Mouse (Mus musculus) embryonic stem cell, embryonic (primary cell): ENCODE results near the gene Esrrg.

ENCODE experiments used
- CTCF ChIA-PET, 4 experiments: fragments of 300-600 bp in 2 of 4; fragments of 350-600 bp in 2 of 4; sonication (Branson Sonifier 250); formaldehyde crosslinking; loops; one replicate each; lab custom pipeline; 2022; ENCODE audit warnings: inconsistent platforms in 2 of 4; lab: Charles Lee
- POLR2A ChIA-PET, 4 experiments: fragments of 300-600 bp in 2 of 4; fragments of 350-600 bp in 2 of 4; sonication (Branson Sonifier 250); formaldehyde crosslinking; loops; one replicate each; lab custom pipeline; 2022; ENCODE audit warnings: antibody characterized with exemption in 4 of 4, inconsistent platforms in 1 of 4; lab: Charles Lee

Gene Esrrg

GRCm38 (mm10) chr1:187842702-187843101 lies 234.1 kb downstream of the Esrrg start:
- POLR2A ChIA-PET = no interaction called here
- CTCF ChIA-PET = no interaction called here

GRCm38 (mm10) chr1:187854148-187854547 lies 245.6 kb downstream of the Esrrg start:
- ChIA-PET POLR2A (no interaction called here), CTCF (no interaction called here)

GRCm38 (mm10) chr1:187862339-187862738 lies 253.7 kb downstream of the Esrrg start:
- ChIA-PET POLR2A (no interaction called here), CTCF (no interaction called here)

- ChIA-PET POLR2A (no interaction called here), CTCF (interaction anchor here in 2 of 4 experiments (0.6 kb wide), 2 partner anchors 13 to 21 kb away, joined by 3 to 5 read pairs; no protein-coding TSS in a partner anchor)
Measured at GRCm38 (mm10) chr1:187868427-187868826, 259.8 kb downstream of the Esrrg start.

GRCm38 (mm10) chr1:187872208-187872607 lies 263.6 kb downstream of the Esrrg start:
- CTCF ChIA-PET = interaction anchor here in 1 of 4 experiments (0.9 kb wide), 1 partner anchor 10 kb away, joined by 7 read pairs; no protein-coding TSS in a partner anchor

GRCm38 (mm10) chr1:187872744-187873143 lies 264.2 kb downstream of the Esrrg start:
- POLR2A ChIA-PET = no interaction called here
- CTCF ChIA-PET = no interaction called here

More at GRCm38 (mm10) chr1:187872208-187872607, 263.6 kb downstream of the Esrrg start:
- POLR2A ChIA-PET = interaction anchor here in 2 of 4 experiments (0.6 to 1.1 kb wide), 2 partner anchors 10 to 75 kb away, joined by 3 to 4 read pairs; no protein-coding TSS in a partner anchor

- ChIA-PET CTCF (no interaction called here), POLR2A (interaction anchor here in 2 of 4 experiments (0.6 kb wide), 2 partner anchors 84 to 89 kb away, joined by 3 to 4 read pairs; no protein-coding TSS in a partner anchor)
Measured at GRCm38 (mm10) chr1:187873770-187874169, 265.2 kb downstream of the Esrrg start.

- POLR2A ChIA-PET = no interaction called here
- CTCF ChIA-PET = no interaction called here
Measured at GRCm38 (mm10) chr1:187887270-187887669, 278.7 kb downstream of the Esrrg start.

- ChIA-PET CTCF (no interaction called here), POLR2A (no interaction called here)
Measured at GRCm38 (mm10) chr1:187888142-187888541, 279.6 kb downstream of the Esrrg start.

- ChIA-PET CTCF (interaction anchor here in 1 of 4 experiments (0.5 kb wide), 1 partner anchor 282 kb away, joined by 3 read pairs; no protein-coding TSS in a partner anchor), POLR2A (no interaction called here)
Measured at GRCm38 (mm10) chr1:187889096-187889495, 280.5 kb downstream of the Esrrg start.

GRCm38 (mm10) chr1:187891262-187891661 lies 282.7 kb downstream of the Esrrg start:
- CTCF ChIA-PET = interaction anchor here in 1 of 4 experiments (0.5 to 0.7 kb wide), 2 partner anchors 83 to 401 kb away, joined by 4 to 5 read pairs; no protein-coding TSS in a partner anchor
- POLR2A ChIA-PET = no interaction called here

- CTCF ChIA-PET = no interaction called here
- POLR2A ChIA-PET = no interaction called here
Measured at GRCm38 (mm10) chr1:187895459-187895858, 286.9 kb downstream of the Esrrg start.

GRCm38 (mm10) chr1:187896291-187896690 lies 287.7 kb downstream of the Esrrg start:
- ChIA-PET CTCF (no interaction called here), POLR2A (no interaction called here)

- POLR2A ChIA-PET = no interaction called here
- CTCF ChIA-PET = no interaction called here
Measured at GRCm38 (mm10) chr1:187896910-187897309, 288.3 kb downstream of the Esrrg start.

GRCm38 (mm10) chr1:187899541-187899940 lies 290.9 kb downstream of the Esrrg start:
- CTCF ChIA-PET = no interaction called here
- POLR2A ChIA-PET = no interaction called here

GRCm38 (mm10) chr1:187900756-187901155 lies 292.2 kb downstream of the Esrrg start:
- POLR2A ChIA-PET = no interaction called here
- CTCF ChIA-PET = no interaction called here

GRCm38 (mm10) chr1:187902176-187902575 lies 293.6 kb downstream of the Esrrg start:
- CTCF ChIA-PET = no interaction called here
- POLR2A ChIA-PET = no interaction called here

- ChIA-PET CTCF (no interaction called here), POLR2A (no interaction called here)
Measured at GRCm38 (mm10) chr1:187904731-187905130, 296.1 kb downstream of the Esrrg start.

GRCm38 (mm10) chr1:187907407-187907806 lies 298.8 kb downstream of the Esrrg start:
- CTCF ChIA-PET = interaction anchor here in 1 of 4 experiments (0.6 kb wide), 1 partner anchor 986 kb away, joined by 3 read pairs; no protein-coding TSS in a partner anchor
- POLR2A ChIA-PET = interaction anchor here in 2 of 4 experiments (0.8 to 0.9 kb wide), 2 partner anchors 11 to 27 kb away, joined by 3 read pairs; no protein-coding TSS in a partner anchor

GRCm38 (mm10) chr1:187907871-187908270 lies 299.3 kb downstream of the Esrrg start:
- POLR2A ChIA-PET = interaction anchor here in 2 of 4 experiments (0.6 to 0.9 kb wide), 3 partner anchors 11 to 396 kb away, joined by 3 to 4 read pairs (median 3); no protein-coding TSS in a partner anchor

GRCm38 (mm10) chr1:187910718-187911117 lies 302.1 kb downstream of the Esrrg start:
- CTCF ChIA-PET = no interaction called here
- POLR2A ChIA-PET = interaction anchor here in 1 of 4 experiments (1.0 kb wide), 1 partner anchor 8 kb away, joined by 4 read pairs; no protein-coding TSS in a partner anchor

More at GRCm38 (mm10) chr1:187907871-187908270, 299.3 kb downstream of the Esrrg start:
- CTCF ChIA-PET = no interaction called here
